Mouse (Mus musculus): Measurements from ENCODE around the gene Usp2.
A peak's percentile ranks its signal among the peaks of the same experiment; 100 is the strongest.
"Not testable (repeated sequence)": the region's sequence is repeated elsewhere in the genome, so short reads cannot be mapped to it uniquely, and the experiment has no call there.

Usp2 gene

GRCm38 (mm10) chr9:44093612-44094503 is 27.0 kb downstream of the Usp2 start:
- DNase-seq (ENCODE audit: low spot score in 2 of 2) = peak; percentile 86 to 89

- DNase-seq (ENCODE audit: low spot score in 2 of 2) = no peak
These were observed 27.9 kb downstream of the Usp2 start for GRCm38 (mm10) chr9:44094737-44095136.

GRCm38 (mm10) chr9:44095781-44096180 is 29.0 kb downstream of the Usp2 start:
- DNase-seq (ENCODE audit: low spot score in 2 of 2) = no peak

GRCm38 (mm10) chr9:44096536-44096935 is 29.7 kb downstream of the Usp2 start:
- no peak for DNase-seq (ENCODE audit: low spot score in 2 of 2)

GRCm38 (mm10) chr9:44101490-44101889 is 34.7 kb downstream of the Usp2 start, which contains the start of gene Mfrp:
Gene Mfrp, plus strand, starts transcription at chr9:44101729.
- DNase-seq (ENCODE audit: low spot score in 2 of 2) = no peak

- DNase-seq (ENCODE audit: low spot score in 2 of 2) = no peak
These were observed 38.1 kb downstream of the Usp2 start for GRCm38 (mm10) chr9:44104881-44105280.

- DNase-seq (ENCODE audit: low spot score in 2 of 2) = no peak
These were observed 39.0 kb downstream of the Usp2 start for GRCm38 (mm10) chr9:44105781-44106180.

GRCm38 (mm10) chr9:44106182-44106581 is 39.4 kb downstream of the Usp2 start:
- DNase-seq (ENCODE audit: low spot score in 2 of 2) = no peak

GRCm38 (mm10) chr9:44106596-44106995 is 39.8 kb downstream of the Usp2 start:
- no peak for DNase-seq (ENCODE audit: low spot score in 2 of 2)

GRCm38 (mm10) chr9:44107110-44107509 is 40.3 kb downstream of the Usp2 start, which contains the start of gene C1qtnf5:
Gene C1qtnf5, plus strand, starts transcription at chr9:44107245.
- peak in 1 of 2 experiments; percentile 69 for DNase-seq (ENCODE audit: low spot score in 2 of 2)

- DNase-seq (ENCODE audit: low spot score in 2 of 2) = no peak
These were observed 40.8 kb downstream of the Usp2 start for GRCm38 (mm10) chr9:44107557-44108179.

GRCm38 (mm10) chr9:44108269-44109055 is 41.6 kb downstream of the Usp2 start:
- DNase-seq (ENCODE audit: low spot score in 2 of 2) = no peak

- peak; percentile 83 to 84 for DNase-seq (ENCODE audit: low spot score in 2 of 2)
These were observed 42.7 kb downstream of the Usp2 start for GRCm38 (mm10) chr9:44109360-44110095.

GRCm38 (mm10) chr9:44111909-44112308 is 45.1 kb downstream of the Usp2 start:
- not testable (repeated sequence) for DNase-seq (ENCODE audit: low spot score in 2 of 2)

GRCm38 (mm10) chr9:44113105-44113789 is 46.4 kb downstream of the Usp2 start, which contains the start of the genes Gm49380 and Rnf26:
Gene Gm49380, minus strand, starts transcription at chr9:44113500.
Gene Rnf26, minus strand, starts transcription at chr9:44113517.
- peak; percentile 90 to 96 for DNase-seq (ENCODE audit: low spot score in 2 of 2)

GRCm38 (mm10) chr9:44114453-44114852 is 47.6 kb downstream of the Usp2 start:
- DNase-seq (ENCODE audit: low spot score in 2 of 2) = no peak

- no peak for DNase-seq (ENCODE audit: low spot score in 2 of 2)
These were observed 48.8 kb downstream of the Usp2 start for GRCm38 (mm10) chr9:44115599-44115998.

GRCm38 (mm10) chr9:44116182-44116581 is 49.4 kb downstream of the Usp2 start:
- no peak for DNase-seq (ENCODE audit: low spot score in 2 of 2)

- no peak for DNase-seq (ENCODE audit: low spot score in 2 of 2)
These were observed 52.2 kb downstream of the Usp2 start for GRCm38 (mm10) chr9:44119011-44119410.

- no peak for DNase-seq (ENCODE audit: low spot score in 2 of 2)
These were observed 53.2 kb downstream of the Usp2 start for GRCm38 (mm10) chr9:44119948-44120465.

Measured in frontal cortex, postnatal 36 days (tissue).